Mouse (Mus musculus): ENCODE results near the gene Gnb3. TPM values are rescaled to one million over a fixed set of nuclear protein-coding genes. Genes with fewer than 3 reads are reported as not detected.
"Not testable (repeated sequence)": the region's sequence is repeated elsewhere in the genome, so short reads cannot be mapped to it uniquely, and the experiment has no call there.

Gene Gnb3
- total RNA-seq, 2 experiments from 2014 or later, result 1.6 to 1.7 TPM

- no peak for DNase-seq
Observed at GRCm38 (mm10) chr6:124857840-124858530, 17.9 kb upstream of the Gnb3 start.

- DNase-seq, result peak; percentile 73
Observed at GRCm38 (mm10) chr6:124856916-124857839, 17.1 kb upstream of the Gnb3 start, which contains the start of gene P3h3. P3h3 (minus strand) TSS chr6:124857752.

GRCm38 (mm10) chr6:124856321-124856720 lies 16.2 kb upstream of the Gnb3 start:
- no peak for DNase-seq

- DNase-seq, result no peak
Observed at GRCm38 (mm10) chr6:124854647-124855046, 14.6 kb upstream of the Gnb3 start.

GRCm38 (mm10) chr6:124850535-124850934 lies 10.5 kb upstream of the Gnb3 start:
- DNase-seq, result no peak

- peak; percentile 81 for DNase-seq
Observed at GRCm38 (mm10) chr6:124847305-124847704, 7.2 kb upstream of the Gnb3 start.

GRCm38 (mm10) chr6:124839805-124840204 lies 270 bp downstream of the Gnb3 start:
- DNase-seq, result peak; percentile 59

GRCm38 (mm10) chr6:124836411-124836810 lies 3.7 kb downstream of the Gnb3 start:
- DNase-seq, result no peak

GRCm38 (mm10) chr6:124835531-124835930 lies 4.5 kb downstream of the Gnb3 start:
- no peak for DNase-seq

GRCm38 (mm10) chr6:124834512-124835081 lies 5.5 kb downstream of the Gnb3 start:
- no peak for DNase-seq

GRCm38 (mm10) chr6:124831649-124832048 lies 8.4 kb downstream of the Gnb3 start:
- no peak for DNase-seq

- DNase-seq, result not testable (repeated sequence)
Observed at GRCm38 (mm10) chr6:124831199-124831598, 8.9 kb downstream of the Gnb3 start.

GRCm38 (mm10) chr6:124829799-124830700 lies 10.0 kb downstream of the Gnb3 start:
- peak; percentile 94 for DNase-seq

- peak; percentile 100 for DNase-seq
Observed at GRCm38 (mm10) chr6:124828868-124829798, 10.9 kb downstream of the Gnb3 start, which contains the start of the genes Usp5 and Cdca3. Usp5 (minus strand) TSS chr6:124829484. Cdca3 (plus strand) TSS chr6:124829547.

GRCm38 (mm10) chr6:124828101-124828592 lies 11.9 kb downstream of the Gnb3 start:
- peak; percentile 42 for DNase-seq

- no peak for DNase-seq
Observed at GRCm38 (mm10) chr6:124822049-124822448, 18.0 kb downstream of the Gnb3 start.

GRCm38 (mm10) chr6:124820891-124821290 lies 19.2 kb downstream of the Gnb3 start:
- no peak for DNase-seq

- no peak for DNase-seq
Observed at GRCm38 (mm10) chr6:124817971-124818370, 22.1 kb downstream of the Gnb3 start.

- DNase-seq, result no peak
Observed at GRCm38 (mm10) chr6:124817563-124817962, 22.5 kb downstream of the Gnb3 start.

GRCm38 (mm10) chr6:124817125-124817524 lies 22.9 kb downstream of the Gnb3 start:
- DNase-seq, result no peak

Measured in gastrocnemius, postnatal 25 days (tissue).